Mouse (Mus musculus): Measurements from ENCODE around the gene Cab39l. TPM values are rescaled to one million over a fixed set of nuclear protein-coding genes. Genes with fewer than 3 reads are reported as not detected.
"Not testable (repeated sequence)": the region's sequence is repeated elsewhere in the genome, so short reads cannot be mapped to it uniquely, and the experiment has no call there.

Gene Cab39l
- polyA plus RNA-seq, 1 experiment from 2014 or later, result 30.6 TPM

- peak within 1 kb of the TSS; percentile 97 for H3K4me2 ChIP-seq (replicated peaks)
- under 1% methylated on average over 47 of the region's 48 CpGs for WGBS
- peak within 1 kb of the TSS; percentile 86 for H3K4me3 ChIP-seq
- peak within 1 kb of the TSS; percentile 53; the same call in 1 of the 2 replicates for H3K27ac ChIP-seq
- H3K9ac ChIP-seq, result peak within 1 kb of the TSS; percentile 84
- H3K27me3 ChIP-seq (replicated peaks), result no peaks in the 10 kb centered on the region
- H3K4me1 ChIP-seq, result peaks cover 9% of the 10 kb centered on the region
- no peaks in the 10 kb centered on the region for H3K9me3 ChIP-seq
- ATAC-seq (ENCODE audit: low FRiP score, low read depth), result peak; percentile 93
- H3K36me3 ChIP-seq, result no peaks in the 10 kb centered on the region
Measured at GRCm38 (mm10) chr14:59597398-59598259, 156.9 kb downstream of the Cab39l start, which contains the start of gene Cdadc1. Cdadc1 (minus strand) TSS chr14:59597959.

- peak overlapping the region; percentile 86 for H3K4me3 ChIP-seq
- peak overlapping the region; percentile 53; the same call in 1 of the 2 replicates for H3K27ac ChIP-seq
- H3K4me1 ChIP-seq, result peaks cover 9% of the 10 kb centered on the region
- peak; percentile 57 for ATAC-seq (ENCODE audit: low FRiP score, low read depth)
- peak overlapping the region; percentile 84 for H3K9ac ChIP-seq
- peak overlapping the region; percentile 97 for H3K4me2 ChIP-seq (replicated peaks)
- WGBS, result 7% methylated on average over 8 of the region's 8 CpGs
- H3K36me3 ChIP-seq, result no peaks in the 10 kb centered on the region
- no peaks in the 10 kb centered on the region for H3K27me3 ChIP-seq (replicated peaks)
- no peaks in the 10 kb centered on the region for H3K9me3 ChIP-seq
Measured at GRCm38 (mm10) chr14:59598260-59598627, 157.5 kb downstream of the Cab39l start.

- Histone ChIP-seq H3K9me3 (no peaks in the 10 kb centered on the region), H3K4me1 (no peaks in the 10 kb centered on the region), H3K36me3 (no peaks in the 10 kb centered on the region), H3K27ac (no peak overlapping the region), H3K4me3 (no peak overlapping the region), H3K4me2 (replicated peaks) (no peak overlapping the region), H3K9ac (no peak overlapping the region), H3K27me3 (replicated peaks) (no peaks in the 10 kb centered on the region)
- ATAC-seq (ENCODE audit: low FRiP score, low read depth), result no peak
- WGBS, result 71% methylated on average over 5 of the region's 5 CpGs
Measured at GRCm38 (mm10) chr14:59604002-59604645, 163.4 kb downstream of the Cab39l start.

- Histone ChIP-seq H3K9me3 (no peaks in the 10 kb centered on the region), H3K4me2 (replicated peaks) (no peak overlapping the region), H3K27me3 (replicated peaks) (no peaks in the 10 kb centered on the region), H3K4me1 (no peaks in the 10 kb centered on the region), H3K36me3 (no peaks in the 10 kb centered on the region), H3K4me3 (no peak overlapping the region), H3K27ac (no peak overlapping the region), H3K9ac (no peak overlapping the region)
- ATAC-seq (ENCODE audit: low FRiP score, low read depth), result peak; percentile 66; the same call in 1 of the 2 replicates
- 21% methylated on average over 5 of the region's 5 CpGs for WGBS
Measured at GRCm38 (mm10) chr14:59605671-59606353, 165.0 kb downstream of the Cab39l start.

- Histone ChIP-seq H3K27ac (no peak overlapping the region), H3K4me1 (no peaks in the 10 kb centered on the region), H3K4me3 (no peak overlapping the region), H3K9ac (no peak overlapping the region), H3K27me3 (replicated peaks) (no peaks in the 10 kb centered on the region), H3K9me3 (no peaks in the 10 kb centered on the region), H3K4me2 (replicated peaks) (no peak overlapping the region), H3K36me3 (no peaks in the 10 kb centered on the region)
- 51% methylated on average over 3 of the region's 3 CpGs for WGBS
- no peak for ATAC-seq (ENCODE audit: low FRiP score, low read depth)
Measured at GRCm38 (mm10) chr14:59607021-59607420, 166.2 kb downstream of the Cab39l start.

- Histone ChIP-seq H3K4me1 (no peaks in the 10 kb centered on the region), H3K4me3 (no peak overlapping the region), H3K27ac (no peak overlapping the region), H3K36me3 (no peaks in the 10 kb centered on the region), H3K9ac (no peak overlapping the region), H3K27me3 (replicated peaks) (no peaks in the 10 kb centered on the region), H3K9me3 (no peaks in the 10 kb centered on the region), H3K4me2 (replicated peaks) (no peak overlapping the region)
- WGBS, result 52% methylated on average over 14 of the region's 14 CpGs
- ATAC-seq (ENCODE audit: low FRiP score, low read depth), result no peak
Measured at GRCm38 (mm10) chr14:59612920-59613625, 172.3 kb downstream of the Cab39l start.

- H3K27me3 ChIP-seq (replicated peaks); H3K4me2 ChIP-seq (replicated peaks); H3K4me3 ChIP-seq; H3K36me3 ChIP-seq; H3K9ac ChIP-seq; H3K9me3 ChIP-seq; H3K4me1 ChIP-seq; ATAC-seq (ENCODE audit: low FRiP score, low read depth); H3K27ac ChIP-seq: not testable (repeated sequence)
- 75% methylated on average over 3 of the region's 3 CpGs for whole genome bisulfite sequencing
Measured at GRCm38 (mm10) chr14:59614149-59614548, 173.4 kb downstream of the Cab39l start.

GRCm38 (mm10) chr14:59616802-59617201, 176.0 kb downstream of the Cab39l start:
- H3K36me3 ChIP-seq, result no peaks in the 10 kb centered on the region
- ATAC-seq (ENCODE audit: low FRiP score, low read depth), result no peak
- H3K27ac ChIP-seq, result no peak overlapping the region
- H3K9ac ChIP-seq, result no peak overlapping the region
- H3K27me3 ChIP-seq (replicated peaks), result no peaks in the 10 kb centered on the region
- no peak overlapping the region for H3K4me2 ChIP-seq (replicated peaks)
- 51% methylated on average over 7 of the region's 7 CpGs for WGBS
- H3K9me3 ChIP-seq, result no peaks in the 10 kb centered on the region
- no peak overlapping the region for H3K4me3 ChIP-seq
- H3K4me1 ChIP-seq, result no peaks in the 10 kb centered on the region

- Histone ChIP-seq H3K27ac (no peak overlapping the region), H3K9ac (no peak overlapping the region), H3K9me3 (no peaks in the 10 kb centered on the region), H3K36me3 (no peaks in the 10 kb centered on the region), H3K4me2 (replicated peaks) (peak overlapping the region; percentile 80; the same call in 1 of the 2 replicates), H3K4me1 (peaks cover 25% of the 10 kb centered on the region), H3K27me3 (replicated peaks) (peaks cover 22% of the 10 kb centered on the region), H3K4me3 (no peak overlapping the region)
- ATAC-seq (ENCODE audit: low FRiP score, low read depth), result no peak
- 22% methylated on average over 9 of the region's 9 CpGs for WGBS
Measured at GRCm38 (mm10) chr14:59624326-59624885, 183.6 kb downstream of the Cab39l start.

- Histone ChIP-seq H3K36me3 (no peaks in the 10 kb centered on the region), H3K4me2 (replicated peaks) (peak within 1 kb of the TSS; percentile 80)
- WGBS, result under 1% methylated on average over 65 of the region's 65 CpGs
Measured at GRCm38 (mm10) chr14:59625158-59625805, 184.5 kb downstream of the Cab39l start, which contains the start of gene Shisa2. Shisa2 (plus strand) TSS chr14:59625308.

GRCm38 (mm10) chr14:59625806-59626364, 185.1 kb downstream of the Cab39l start:
- no peaks in the 10 kb centered on the region for H3K36me3 ChIP-seq
- no peaks in the 10 kb centered on the region for H3K9me3 ChIP-seq
- under 1% methylated on average over 51 of the region's 51 CpGs for WGBS
- peak overlapping the region; percentile 66 for H3K4me3 ChIP-seq
- H3K27ac ChIP-seq, result peak overlapping the region; percentile 42; the same call in 1 of the 2 replicates
- H3K9ac ChIP-seq, result peak overlapping the region; percentile 69
- peaks cover 25% of the 10 kb centered on the region for H3K4me1 ChIP-seq
- peaks cover 22% of the 10 kb centered on the region for H3K27me3 ChIP-seq (replicated peaks)
- ATAC-seq (ENCODE audit: low FRiP score, low read depth), result peak; percentile 54
- H3K4me2 ChIP-seq (replicated peaks), result peak overlapping the region; percentile 80

More at GRCm38 (mm10) chr14:59625158-59625805, 184.5 kb downstream of the Cab39l start, which contains the start of gene Shisa2:
- Histone ChIP-seq H3K27ac (peak within 1 kb of the TSS; percentile 42; the same call in 1 of the 2 replicates), H3K27me3 (replicated peaks) (peaks cover 22% of the 10 kb centered on the region), H3K9ac (peak within 1 kb of the TSS; percentile 69), H3K4me1 (peaks cover 25% of the 10 kb centered on the region), H3K4me3 (peak within 1 kb of the TSS; percentile 66), H3K9me3 (no peaks in the 10 kb centered on the region)
- peak; percentile 89 for ATAC-seq (ENCODE audit: low FRiP score, low read depth)

Data from neural tube, embryonic 12.5 days (tissue).